Mouse (Mus musculus): ENCODE results near the gene Cldn14.

Cldn14 gene

DNA sequence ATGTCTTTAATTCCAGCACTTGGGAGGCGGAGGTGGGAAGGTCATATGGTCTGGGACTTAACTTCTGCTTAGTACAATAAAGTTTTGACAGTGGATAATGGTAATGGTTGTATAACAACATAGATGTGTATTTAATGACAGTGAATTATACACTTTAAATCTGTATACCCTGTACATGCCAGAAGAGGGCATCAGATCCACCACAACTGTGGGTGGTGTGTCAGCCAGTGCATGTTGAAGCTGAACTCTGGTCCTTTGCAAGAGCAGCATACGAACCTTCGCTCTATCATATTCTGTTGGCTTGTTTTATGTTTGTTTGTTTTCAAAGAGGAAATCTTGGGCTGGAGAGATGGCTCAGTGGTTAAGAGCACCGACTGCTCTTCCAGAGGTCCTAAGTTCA, 61.2 kb downstream of the Cldn14 start:
- DNase-seq (ENCODE audit: extremely low spot score) = no peak

DNA sequence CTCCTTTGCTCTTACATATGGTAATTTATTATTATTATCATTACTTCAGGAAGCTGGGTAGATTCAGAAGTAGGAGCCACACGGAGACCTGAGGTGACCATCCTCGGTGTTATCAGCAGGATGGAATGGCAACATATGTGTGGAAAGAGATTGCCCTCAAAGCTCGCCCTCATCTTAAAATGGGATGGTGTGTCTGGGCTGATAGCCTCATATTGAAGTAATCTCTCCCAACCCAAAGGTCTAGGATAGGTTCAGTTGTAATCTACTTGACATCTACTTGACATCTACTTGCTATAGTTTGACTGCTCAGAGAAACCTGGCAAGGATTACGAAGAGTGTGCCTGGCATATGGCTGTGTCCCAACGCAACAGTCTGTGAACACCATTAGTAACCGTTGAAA, 64.3 kb downstream of the Cldn14 start:
- no peak for DNase-seq (ENCODE audit: extremely low spot score)

DNA sequence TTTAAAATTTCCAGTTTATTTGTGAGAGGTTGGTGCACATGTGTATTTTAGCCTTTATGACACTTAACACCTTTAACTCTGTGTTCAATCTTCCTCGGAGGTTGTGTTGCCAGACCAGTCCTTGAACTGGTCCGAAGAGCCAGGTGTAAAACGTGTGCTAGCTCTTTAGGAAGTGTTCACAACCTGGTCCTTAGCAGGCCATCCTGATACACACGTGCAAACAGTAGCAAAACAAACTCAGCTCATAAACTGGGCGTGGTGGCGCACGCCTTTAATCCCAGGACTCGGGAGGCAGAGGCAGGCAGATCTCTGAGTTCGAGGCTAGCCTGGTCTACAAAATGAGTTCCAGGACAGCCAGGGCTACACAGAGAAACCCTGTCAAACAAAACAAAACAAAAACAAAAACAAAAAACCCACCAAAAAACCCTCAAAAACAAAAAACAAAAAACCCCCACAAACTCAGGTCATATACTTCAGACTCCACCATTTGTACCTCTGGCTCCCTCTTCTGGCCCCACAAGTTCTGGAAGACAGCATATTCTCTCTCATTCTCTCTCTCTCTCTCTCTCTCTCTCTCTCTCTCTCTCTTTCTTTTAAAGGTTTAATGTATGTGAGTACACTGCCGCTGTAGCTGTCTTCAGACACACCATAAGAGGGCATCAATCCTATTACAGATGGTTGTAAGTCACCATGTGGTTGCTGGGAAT, 65.7 kb downstream of the Cldn14 start:
- no peak for DNase-seq (ENCODE audit: extremely low spot score)

DNA sequence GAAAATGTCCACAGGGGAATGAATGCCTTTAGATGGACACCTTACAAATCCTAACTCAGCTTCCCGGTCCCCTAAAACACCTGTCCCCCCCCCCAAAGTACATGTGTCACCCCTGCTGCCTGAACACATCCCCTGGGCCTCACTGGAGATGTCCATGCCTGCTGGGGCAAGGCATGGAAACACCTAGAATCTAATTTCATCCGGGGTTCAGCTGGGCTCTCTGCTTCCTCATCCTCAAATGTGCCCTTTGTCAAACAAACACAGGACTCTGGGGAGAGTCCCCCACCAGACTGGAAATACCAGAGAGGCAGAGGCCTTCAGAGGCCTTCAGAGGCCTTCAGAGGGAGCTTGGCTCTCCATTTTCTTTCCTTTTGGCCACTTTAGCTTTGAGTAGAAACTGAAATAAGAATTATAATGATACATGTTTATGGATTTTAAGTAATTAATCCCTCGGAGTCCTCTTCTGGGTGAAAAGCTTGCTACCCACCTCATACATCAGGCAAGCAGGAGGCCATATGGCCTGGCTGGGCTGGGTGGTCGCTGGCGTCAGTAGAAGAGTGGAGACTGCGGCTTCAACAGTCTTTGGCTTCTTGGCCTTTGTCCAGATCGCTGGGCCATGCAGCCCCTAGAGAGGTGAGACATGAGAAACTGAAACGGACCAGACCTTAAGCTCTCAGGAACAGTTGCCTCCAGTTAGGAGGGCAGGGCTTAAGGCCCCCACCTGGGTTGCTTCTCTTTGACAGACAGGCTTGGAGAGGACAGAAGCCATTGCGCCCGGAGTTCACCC, 66.7 kb downstream of the Cldn14 start:
- DNase-seq (ENCODE audit: extremely low spot score) = no peak

DNA sequence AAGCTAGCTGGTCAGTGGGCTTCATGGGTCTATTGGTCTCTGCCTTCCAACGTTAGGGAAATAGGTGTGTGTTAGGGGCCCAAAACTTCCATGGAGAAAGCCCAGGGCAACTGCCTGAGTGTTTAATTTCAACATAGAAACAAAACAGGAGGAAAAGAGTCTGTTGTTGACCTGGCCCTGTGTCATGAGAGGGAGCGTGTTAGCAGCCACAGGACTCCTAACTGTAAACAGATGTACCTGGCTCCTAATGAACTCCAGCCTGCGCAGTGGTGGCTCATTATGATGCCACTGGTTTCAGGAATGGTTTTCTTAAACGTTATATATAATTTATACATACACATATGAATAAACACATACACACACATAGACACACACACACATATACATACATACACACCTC, 68.7 kb downstream of the Cldn14 start:
- no peak for DNase-seq (ENCODE audit: extremely low spot score)

DNA sequence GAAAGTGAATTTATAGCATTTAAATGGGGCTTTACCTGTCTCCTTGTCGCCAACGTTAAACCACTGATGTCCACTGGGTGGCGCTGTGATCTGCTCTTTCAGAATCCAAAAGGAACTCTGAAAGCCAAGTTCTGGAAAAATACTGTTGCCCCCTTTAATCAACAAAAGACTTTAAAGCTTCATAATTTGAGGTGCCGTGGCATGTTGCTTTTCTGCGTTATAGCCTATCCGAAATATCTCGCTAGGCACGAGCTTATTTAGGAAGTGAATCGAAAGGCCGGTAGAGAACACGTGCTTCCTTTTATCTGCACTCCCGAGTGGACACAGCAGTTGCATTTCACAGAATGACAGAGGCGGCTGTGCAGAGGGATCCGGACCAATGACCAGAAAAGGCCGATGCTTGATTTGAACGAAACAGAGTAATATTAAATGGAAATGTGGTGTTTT, 70.2 kb downstream of the Cldn14 start:
- DNase-seq (ENCODE audit: extremely low spot score) = peak; percentile 77

DNA sequence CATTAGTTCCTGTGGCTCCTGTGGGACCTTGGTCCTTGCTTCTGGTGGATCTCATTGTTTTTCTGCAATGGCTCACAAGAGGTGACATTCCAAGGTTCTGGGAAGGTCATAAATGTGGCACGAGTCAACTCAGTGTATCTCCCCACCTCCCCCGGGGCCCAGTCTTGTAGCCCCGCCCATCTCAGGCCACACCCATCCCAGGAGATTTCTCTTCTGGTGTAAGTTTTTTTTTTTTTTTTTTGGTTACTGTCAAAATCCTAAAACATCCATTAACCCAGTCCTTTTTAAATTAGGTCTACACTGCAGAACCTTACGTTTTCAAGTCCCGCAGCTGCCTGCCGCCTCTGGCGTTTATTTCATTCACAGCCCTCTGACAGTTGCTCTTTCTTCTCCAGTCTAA, 73.6 kb downstream of the Cldn14 start:
- no peak for DNase-seq (ENCODE audit: extremely low spot score)

DNA sequence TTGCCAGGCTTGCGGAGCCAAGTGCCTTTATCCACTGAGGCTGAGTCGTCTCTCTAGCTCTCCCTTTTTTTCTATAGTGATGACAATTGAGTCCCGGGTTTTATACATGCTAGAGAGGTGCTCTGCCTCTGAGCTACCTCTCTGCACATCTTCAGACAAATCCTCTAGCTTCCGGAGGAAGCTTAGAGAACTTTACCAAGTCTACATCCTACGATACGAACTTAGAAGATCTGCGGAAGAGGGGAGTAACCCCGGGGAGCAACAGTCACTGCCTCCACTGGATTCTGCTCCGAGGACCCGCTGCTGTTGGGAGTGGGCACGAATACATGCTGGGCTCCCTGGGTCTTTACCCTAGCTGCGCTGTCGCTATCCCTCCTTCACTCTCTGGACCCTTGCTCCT, 74.0 kb downstream of the Cldn14 start:
- DNase-seq (ENCODE audit: extremely low spot score) = no peak

DNA sequence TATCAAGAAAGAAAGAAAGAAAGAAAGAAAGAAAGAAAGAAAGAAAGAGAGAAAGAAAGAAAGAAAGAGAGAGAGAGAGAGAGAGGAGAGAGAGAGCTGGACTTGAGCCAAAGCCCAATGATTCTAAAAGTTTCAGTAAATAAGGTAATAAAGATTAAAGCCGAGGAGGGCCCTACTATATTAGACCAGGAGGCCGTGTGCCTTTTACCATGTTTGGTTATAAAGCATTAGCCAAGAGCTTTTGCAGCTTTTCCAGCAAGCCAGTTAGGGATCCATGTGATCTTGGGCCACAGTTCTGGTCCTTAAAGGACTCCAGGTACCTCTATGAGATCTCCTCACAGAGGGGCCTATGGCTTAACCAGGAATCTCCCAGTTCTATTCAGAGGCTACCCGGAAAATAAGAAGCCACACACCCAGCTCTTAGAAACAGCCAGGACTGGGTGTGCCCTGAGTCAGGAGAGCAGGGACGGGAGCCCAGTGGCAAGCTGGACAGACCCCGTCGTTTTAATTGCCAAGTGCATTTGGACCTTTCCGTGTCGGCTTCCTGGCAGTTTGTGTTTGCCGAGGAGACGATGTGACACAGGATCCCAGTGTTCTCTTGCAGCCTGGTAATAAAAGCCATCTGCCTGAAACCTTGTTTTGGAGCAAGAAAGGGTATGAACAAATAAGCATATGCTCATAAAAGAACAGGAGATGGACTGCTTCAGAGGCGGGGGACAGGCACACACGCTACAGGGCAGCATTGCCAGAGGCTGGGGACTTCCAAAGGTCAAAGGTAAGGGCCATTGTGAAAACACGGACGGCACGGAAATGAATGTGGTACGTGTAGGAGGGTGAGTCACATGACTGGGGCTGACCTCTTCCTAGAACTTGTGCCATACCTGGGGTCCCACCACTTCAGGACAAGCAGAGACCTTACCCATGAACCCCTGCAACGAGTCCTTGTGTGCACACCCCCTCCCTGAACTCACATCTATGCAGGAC, 76.2 kb downstream of the Cldn14 start:
- no peak for DNase-seq (ENCODE audit: extremely low spot score)

DNA sequence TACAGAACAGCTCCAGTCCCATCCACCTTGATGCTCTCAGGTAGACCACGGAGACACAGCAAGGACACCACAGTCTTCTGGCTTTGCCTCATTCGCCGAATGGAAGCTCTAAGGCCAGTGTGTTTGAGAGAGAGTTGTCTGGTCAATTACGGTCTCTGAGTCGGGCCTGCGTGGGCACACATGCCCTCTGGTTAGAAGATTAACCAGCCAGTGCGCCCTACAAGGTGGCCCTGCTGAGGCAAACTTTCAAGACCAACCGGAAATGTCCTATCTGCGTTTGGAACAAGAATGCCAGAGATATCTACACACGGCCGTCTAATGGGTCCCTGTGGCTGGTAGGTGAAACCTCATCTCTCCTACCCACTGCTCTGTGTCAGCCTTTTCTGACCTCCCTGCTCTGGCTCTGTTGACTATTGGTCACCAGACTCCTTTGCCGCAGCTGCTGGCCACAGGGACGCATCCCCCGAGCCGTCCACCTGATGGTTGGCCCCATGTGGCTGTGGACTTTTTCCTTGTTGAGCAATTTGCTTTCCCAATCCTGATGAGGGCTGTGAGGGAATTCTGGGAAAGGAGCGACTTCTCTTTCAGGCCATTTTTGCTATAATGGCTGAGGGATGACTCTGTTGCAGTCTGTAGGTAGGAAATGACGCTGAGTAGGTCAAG, 79.1 kb downstream of the Cldn14 start:
- DNase-seq (ENCODE audit: extremely low spot score) = no peak

DNA sequence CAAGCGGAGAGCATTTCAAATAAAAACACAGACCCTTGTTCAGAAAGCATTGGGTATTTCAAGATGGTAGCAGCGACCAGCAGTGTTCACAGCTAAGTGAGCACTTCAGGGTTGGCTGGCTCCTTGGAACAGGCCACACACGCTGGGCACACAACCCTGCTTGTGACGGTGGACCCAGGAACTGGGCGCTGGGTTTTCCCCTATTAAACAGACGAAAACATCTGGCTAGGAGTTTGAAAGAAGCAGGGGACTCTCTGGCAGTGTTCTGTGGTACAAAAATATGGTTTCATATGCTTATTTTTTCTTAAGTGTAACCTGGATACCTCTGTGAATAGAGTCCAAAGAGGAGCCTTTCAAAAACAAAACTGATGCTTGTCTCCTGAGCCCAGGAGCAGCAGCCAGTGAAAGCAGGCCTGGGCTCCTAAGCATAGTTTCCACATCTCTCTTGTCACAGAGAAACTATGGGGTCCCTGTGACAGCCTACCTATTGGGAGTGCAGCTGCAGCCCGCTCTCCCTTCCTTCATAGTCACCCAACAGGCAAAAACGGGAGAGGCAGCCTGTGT, 82.9 kb downstream of the Cldn14 start:
- DNase-seq (ENCODE audit: extremely low spot score) = no peak

DNA sequence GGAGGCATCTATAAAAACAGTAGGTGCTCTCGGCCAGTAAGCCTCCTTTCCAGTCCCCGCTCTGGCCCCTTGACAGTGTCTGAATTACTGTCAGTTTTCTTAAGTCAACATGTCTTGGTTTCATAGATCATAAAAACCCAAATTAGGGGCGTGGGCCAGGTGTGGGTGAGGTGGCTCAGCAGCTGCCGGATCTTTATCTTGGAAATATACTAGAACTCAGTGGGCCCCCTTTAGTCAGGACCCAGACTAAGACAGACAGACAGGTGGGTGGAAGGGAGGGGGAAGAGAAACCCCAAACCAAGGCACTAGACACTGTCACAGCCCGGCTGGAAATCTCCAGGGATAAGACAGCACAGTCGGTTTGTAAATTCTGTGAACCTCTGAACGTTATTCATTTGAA, 84.8 kb downstream of the Cldn14 start:
- no peak for DNase-seq (ENCODE audit: extremely low spot score)

DNA sequence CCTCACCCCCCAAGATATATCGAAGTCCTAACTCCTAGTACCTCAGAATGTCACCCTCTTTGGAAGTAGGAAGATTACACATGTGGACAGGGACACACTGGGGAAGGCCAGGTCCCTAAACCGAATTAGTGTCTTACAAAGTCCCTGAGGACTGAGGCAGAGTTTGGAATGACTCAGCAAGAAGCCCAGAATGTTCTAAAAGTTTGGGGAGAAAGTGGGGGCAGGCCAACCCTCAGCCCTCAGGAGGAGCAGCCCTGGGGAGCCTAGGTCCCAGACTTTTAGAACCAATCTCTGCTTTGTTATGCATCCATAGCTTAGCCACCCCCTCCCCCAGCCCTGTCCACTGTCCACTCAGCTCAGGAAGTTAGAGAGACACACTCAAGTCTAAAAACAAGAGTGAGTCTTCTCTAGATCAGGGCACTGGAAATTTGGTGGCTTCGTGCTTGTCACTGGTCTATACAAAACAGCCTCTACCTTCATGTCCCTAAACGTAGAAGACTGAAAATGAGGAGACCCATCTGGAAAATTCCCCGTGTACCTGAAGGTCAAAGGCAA, 85.7 kb downstream of the Cldn14 start:
- DNase-seq (ENCODE audit: extremely low spot score) = no peak

DNA sequence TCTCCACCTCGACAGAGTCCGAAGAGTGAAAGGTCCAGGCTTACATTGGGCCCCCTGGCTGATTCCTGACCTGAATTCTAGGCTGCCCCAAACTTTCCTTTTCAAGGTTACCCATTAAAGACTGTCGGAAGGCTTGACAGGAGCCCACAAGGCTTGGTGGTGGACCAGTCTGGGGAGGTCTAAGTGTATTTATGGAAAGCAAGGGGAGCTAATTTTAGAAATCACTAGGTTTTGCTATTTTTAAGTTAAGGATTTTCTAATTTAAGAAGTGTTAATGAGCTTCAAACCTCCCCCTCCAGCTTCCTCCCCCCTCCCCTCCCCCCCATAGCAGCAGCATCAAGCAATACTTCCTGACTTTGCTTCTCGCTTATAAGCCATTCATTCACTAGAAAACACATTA, 88.0 kb downstream of the Cldn14 start:
- DNase-seq (ENCODE audit: extremely low spot score) = no peak

DNA sequence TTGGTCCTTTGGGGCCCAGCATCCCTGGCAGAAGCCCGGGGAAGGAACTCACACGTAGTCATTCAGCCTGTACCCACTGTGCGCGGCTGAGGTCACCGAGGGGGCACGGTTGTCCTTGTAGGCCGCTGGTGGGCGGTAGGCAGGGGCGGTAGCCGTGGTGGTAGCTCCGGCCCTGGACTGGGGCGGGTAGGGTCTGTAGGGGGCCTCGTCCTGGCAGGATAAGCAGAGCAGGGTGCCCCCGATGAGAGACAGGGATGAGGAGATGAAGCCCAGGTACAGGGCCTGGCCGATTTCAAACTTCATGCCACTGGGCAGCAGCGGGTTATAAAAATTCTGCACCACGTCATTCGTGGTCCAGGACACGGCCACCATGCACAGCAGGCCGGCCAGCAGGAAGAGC, 89.4 kb downstream of the Cldn14 start:
- no peak for DNase-seq (ENCODE audit: extremely low spot score)

DNA sequence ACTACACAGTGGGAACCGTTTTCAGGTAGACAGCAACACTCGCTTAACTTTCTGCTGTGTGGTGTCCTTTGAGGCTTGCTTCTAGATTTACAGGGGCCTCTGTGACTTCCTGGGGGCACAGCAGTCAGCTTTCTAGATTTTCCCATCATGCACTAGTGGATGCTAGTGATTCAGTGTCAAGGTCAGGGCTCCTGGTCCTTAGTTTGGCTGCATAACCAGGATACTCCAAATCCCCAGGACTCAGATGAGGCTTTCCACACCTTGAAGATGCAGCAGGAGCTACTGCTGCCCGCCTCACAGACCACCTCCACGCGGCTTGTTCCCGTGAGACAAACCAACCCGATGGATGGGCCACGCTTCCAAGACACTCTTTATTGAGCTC, 90.0 kb downstream of the Cldn14 start:
- no peak for DNase-seq (ENCODE audit: extremely low spot score)

DNA sequence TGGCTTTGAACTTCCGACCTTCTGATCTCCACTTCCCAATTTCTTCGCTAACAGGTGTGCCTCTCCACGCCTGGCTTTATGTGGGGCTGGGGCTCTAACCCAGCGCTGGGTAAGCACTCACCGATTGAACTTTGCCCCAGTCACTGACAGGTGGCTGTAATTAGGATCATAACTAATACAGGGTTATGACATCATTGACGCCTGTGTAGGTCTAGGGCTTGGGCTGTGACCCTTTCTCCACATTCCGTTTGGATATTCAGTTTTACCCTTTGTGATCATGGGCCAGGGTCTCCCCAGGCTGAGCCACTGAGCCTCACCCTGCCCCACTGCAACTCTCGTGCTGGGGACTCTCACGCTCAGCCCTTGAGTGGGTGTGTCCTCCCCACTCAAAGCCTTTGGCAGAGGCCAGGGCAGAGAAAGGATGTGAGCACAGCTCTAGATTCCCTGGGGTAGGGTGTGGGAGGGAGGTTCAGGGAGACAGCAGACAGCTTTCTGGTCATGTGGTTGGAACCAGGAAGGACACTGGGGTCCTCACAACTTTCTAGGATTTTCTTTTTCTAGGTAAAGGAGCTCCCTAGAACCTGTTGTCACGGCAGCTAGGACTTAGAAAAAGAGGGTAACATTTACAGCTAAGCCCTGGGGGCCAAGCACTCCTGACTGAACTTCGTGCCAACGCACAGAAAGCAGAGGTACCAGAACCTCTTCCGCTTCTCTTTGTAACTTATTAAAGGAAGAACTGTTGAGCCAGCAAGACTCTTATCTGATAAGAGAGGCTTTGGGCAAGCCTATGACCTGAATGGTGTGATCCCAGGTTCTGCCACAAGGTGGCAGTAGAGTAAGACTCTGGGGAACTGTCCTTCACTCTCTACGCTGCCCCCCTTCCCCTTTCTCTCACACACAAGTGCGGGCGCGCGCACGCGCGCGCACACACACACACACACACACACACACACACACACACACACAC, 90.6 kb downstream of the Cldn14 start:
- peak; percentile 79 for DNase-seq (ENCODE audit: extremely low spot score)

DNA sequence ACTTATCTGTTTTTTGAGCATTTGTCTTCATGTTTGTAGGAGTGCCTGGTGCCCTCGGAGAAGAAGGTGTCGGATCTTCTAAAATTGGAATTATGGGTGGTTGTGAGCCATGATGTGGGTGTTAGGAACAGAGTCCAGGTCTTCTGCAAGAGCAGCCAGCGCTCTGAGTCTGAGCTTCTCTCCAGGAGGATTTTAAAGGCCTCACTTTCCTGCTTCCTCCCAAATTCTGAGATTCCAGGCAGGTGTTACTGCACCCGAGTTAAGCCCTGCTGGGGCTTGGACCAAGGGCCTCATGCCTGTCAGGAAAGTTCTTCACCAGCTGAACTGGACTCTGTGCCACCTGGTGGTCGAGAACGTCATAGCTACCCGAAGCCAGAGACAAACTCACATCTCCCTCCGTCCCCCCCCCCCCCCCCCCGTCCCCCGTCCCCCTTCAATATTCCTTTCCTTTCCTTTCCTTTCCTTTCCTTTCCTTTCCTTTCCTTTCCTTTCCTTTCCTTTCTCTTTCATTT, 93.2 kb downstream of the Cldn14 start:
- no peak for DNase-seq (ENCODE audit: extremely low spot score)

DNA sequence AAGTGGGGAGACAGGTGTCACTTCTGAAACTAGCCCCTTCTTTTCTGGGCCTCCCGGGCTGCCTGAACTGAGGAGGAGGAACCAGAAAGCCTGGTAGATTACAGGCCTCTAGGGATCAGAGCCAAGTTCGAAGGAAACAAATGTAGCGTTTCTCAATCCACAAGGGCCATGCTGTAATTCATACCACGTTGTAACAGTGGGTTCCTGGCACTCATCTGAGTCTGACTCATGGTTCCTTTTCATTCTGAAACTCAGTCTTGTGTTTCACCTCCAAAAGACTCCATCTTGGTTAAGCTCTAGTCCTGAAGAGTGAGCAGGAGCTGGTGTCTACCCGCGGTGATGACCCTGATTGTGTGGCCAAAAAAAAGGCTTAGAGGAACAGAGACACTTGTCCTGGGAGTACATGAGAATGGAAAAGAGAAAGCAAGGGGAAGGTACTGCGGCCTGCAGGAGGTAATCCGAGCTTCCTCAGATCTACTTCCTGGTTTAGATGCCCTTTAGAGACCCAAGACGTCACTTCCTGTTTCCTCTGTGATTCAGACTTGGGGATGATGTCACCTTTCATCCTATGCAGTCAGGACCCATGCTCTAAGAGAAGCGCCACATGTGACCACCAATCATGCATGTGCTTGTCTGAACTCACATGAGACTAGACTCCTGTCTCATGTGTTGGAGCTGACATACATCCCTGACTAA, 94.6 kb downstream of the Cldn14 start:
- no peak for DNase-seq (ENCODE audit: extremely low spot score)

Measured in embryo, embryonic 9.5 days (tissue).